Mouse (Mus musculus): Measurements from ENCODE around the gene Gm43517.

Gene Gm43517

DNA sequence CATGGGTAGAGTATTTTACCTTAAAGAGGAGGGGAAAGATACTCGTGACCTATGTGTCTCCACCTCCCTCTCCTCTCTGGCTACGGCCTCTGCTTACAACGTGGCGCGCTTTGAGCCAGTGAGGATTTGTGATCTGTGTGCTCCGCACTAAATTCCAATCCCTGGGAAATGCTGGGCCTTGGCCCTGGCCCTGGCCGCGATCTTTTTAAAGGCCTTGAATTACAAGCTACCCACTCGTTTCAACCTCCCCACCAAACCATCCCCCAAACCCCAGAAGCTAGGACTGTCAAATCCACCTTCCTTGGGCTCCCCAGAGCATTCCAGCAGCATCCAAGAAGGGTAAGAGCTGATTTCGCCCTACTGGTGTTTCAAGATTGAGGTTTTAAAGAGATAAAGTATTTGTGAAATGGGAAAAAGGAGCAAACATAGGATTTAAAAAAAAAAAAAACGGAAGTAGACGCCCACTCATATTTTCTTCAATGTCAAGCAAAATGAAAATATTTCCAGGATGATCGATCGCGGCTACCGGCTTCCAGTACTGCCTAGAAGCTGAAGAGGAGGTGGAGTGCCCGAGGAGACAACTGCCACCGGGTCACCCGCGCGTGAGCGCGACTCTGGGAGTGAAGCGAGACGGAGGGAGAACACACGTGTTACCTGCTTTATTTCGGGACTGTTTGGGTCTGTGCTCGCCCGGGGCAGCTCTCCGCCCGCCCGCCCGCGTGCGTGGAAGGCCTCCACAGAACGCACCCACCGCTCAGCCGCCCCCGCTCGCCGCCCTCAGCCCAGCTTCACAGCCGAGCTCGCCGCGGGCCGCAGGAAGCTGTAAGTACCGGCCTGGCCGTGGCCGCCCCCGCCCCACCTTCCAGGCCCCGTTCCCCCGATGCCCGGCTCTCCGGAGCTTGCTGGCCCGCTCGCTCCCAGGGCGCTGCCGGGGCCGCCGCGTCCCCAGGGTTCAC is 2.1 kb upstream of the Gm43517 start, which contains the start of gene Foxg1:
Gene Foxg1 (plus strand): TSS at position 96 of the 956 bp plus-strand sequence.
- in situ Hi-C loops (cut with MboI; ENCODE audit: low pct_unique_long_range_greater_than_20kb in 1 of 2, low sequenced_read_pairs in 2 of 2, unreplicated experiment in 1 of 2), result loop anchor here in 1 of 2 experiments (25.0 kb wide), 1 partner anchor 1579 kb away; no protein-coding TSS in a partner anchor

GRCm38 (mm10) chr12:49383521-49384133 is 1.3 kb upstream of the Gm43517 start:
- in situ Hi-C loops (cut with MboI; ENCODE audit: low pct_unique_long_range_greater_than_20kb in 1 of 2, low sequenced_read_pairs in 2 of 2, unreplicated experiment in 1 of 2), result loop anchor here in 1 of 2 experiments (25.0 kb wide), 1 partner anchor 1579 kb away; no protein-coding TSS in a partner anchor

DNA sequence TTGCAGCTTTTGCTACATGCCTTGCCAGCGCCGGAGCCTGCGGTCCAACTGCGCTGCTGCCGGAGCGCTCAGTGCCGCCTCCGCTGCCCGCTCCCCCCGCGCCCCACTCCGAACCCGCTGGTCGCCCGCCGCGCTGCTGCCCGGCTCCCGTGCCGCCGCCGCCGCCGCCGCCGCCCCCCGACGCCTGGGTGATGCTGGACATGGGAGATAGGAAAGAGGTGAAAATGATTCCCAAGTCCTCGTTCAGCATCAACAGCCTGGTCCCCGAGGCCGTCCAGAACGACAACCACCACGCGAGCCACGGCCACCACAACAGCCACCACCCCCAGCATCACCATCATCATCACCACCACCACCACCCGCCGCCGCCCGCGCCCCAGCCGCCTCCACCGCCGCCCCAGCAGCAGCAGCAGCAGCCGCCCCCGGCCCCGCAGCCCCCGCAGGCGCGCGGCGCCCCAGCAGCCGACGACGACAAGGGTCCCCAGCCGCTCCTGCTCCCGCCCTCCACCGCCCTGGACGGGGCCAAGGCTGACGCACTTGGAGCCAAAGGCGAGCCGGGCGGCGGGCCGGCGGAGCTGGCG is 589 bp upstream of the Gm43517 start:
- in situ Hi-C loops (cut with MboI; ENCODE audit: low pct_unique_long_range_greater_than_20kb in 1 of 2, low sequenced_read_pairs in 2 of 2, unreplicated experiment in 1 of 2), result loop anchor here in 1 of 2 experiments (25.0 kb wide), 1 partner anchor 1578 kb away; no protein-coding TSS in a partner anchor

- in situ Hi-C loops (cut with MboI; ENCODE audit: low pct_unique_long_range_greater_than_20kb in 1 of 2, low sequenced_read_pairs in 2 of 2, unreplicated experiment in 1 of 2), result loop anchor here in 1 of 2 experiments (25.0 kb wide), 1 partner anchor 1577 kb away; no protein-coding TSS in a partner anchor
Observed at GRCm38 (mm10) chr12:49385631-49385990, 637 bp downstream of the Gm43517 start.

- in situ Hi-C loops (cut with MboI; ENCODE audit: low pct_unique_long_range_greater_than_20kb in 1 of 2, low sequenced_read_pairs in 2 of 2, unreplicated experiment in 1 of 2), result loop anchor here in 1 of 2 experiments (25.0 kb wide), 1 partner anchor 1576 kb away; no protein-coding TSS in a partner anchor
Observed at GRCm38 (mm10) chr12:49386081-49386805, 1.3 kb downstream of the Gm43517 start.

DNA sequence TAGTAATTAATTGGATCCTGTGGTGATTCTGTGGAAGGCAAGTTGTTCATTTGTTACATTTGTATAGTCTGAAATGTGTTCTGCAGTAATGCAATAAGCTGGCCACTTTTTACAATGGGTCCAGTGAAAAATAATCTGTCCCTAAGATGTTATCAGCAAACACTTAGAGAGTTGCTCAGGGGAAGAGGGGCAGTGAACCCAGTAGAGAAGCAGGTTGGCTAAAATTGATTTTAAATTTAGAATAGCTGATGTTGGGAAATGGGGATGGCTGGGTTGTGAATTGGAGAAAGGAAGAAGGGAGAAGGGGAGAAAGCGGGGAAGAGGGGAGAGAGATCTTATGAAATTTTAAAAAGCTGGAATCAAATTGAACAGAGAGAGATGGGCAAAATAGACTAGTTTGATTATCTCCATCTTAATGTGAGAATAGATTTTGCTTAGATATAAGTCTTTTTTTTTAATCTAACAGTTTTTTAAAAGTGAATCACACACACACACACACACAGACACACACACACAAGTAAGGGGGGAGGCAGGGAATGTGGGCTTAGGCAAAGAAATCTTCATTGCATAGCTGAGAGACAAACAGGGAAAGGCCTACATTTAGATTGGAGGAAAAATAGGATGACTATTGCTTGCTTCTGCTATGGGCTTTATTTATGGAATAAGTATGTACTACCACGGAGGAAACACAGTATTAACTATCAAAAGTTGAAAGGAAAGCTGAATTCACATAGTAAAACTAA is 3.1 kb downstream of the Gm43517 start:
- in situ Hi-C loops (cut with MboI; ENCODE audit: low pct_unique_long_range_greater_than_20kb in 1 of 2, low sequenced_read_pairs in 2 of 2, unreplicated experiment in 1 of 2), result loop anchor here in 1 of 2 experiments (25.0 kb wide), 1 partner anchor 1574 kb away; no protein-coding TSS in a partner anchor

- in situ Hi-C loops (cut with MboI; ENCODE audit: low pct_unique_long_range_greater_than_20kb in 1 of 2, low sequenced_read_pairs in 2 of 2, unreplicated experiment in 1 of 2), result loop anchor here in 1 of 2 experiments (25.0 kb wide), 1 partner anchor 1573 kb away; no protein-coding TSS in a partner anchor
Observed at GRCm38 (mm10) chr12:49389666-49390065, 4.7 kb downstream of the Gm43517 start.

- in situ Hi-C loops (cut with MboI; ENCODE audit: low pct_unique_long_range_greater_than_20kb in 1 of 2, low sequenced_read_pairs in 2 of 2, unreplicated experiment in 1 of 2), result loop anchor here in 1 of 2 experiments (25.0 kb wide), 1 partner anchor 1572 kb away; no protein-coding TSS in a partner anchor
Observed at GRCm38 (mm10) chr12:49390257-49390656, 5.3 kb downstream of the Gm43517 start.

DNA sequence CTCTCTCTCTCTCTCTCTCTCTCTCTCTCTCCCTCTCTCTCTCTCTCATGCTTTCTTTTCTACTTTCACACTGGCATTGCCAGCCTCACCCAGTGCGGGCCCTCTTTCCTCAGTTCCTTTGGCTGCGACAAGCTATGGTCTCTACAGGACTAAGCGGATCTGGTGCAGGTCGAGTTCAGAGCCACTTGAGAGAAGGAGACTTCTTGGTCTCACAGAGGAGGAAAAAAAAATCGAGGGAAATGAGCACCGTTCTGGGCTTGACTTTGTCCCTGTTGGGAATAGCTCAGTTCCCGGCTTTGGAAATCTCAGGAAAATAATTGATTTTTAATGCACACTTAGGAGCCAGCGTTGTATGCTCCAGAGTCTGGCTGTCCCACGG is 5.9 kb downstream of the Gm43517 start:
- in situ Hi-C loops (cut with MboI; ENCODE audit: low pct_unique_long_range_greater_than_20kb in 1 of 2, low sequenced_read_pairs in 2 of 2, unreplicated experiment in 1 of 2), result loop anchor here in 1 of 2 experiments (25.0 kb wide), 1 partner anchor 1571 kb away; no protein-coding TSS in a partner anchor

- in situ Hi-C loops (cut with MboI; ENCODE audit: low pct_unique_long_range_greater_than_20kb in 1 of 2, low sequenced_read_pairs in 2 of 2, unreplicated experiment in 1 of 2), result loop anchor here in 1 of 2 experiments (25.0 kb wide), 1 partner anchor 1571 kb away; no protein-coding TSS in a partner anchor
Observed at GRCm38 (mm10) chr12:49391305-49392040, 6.5 kb downstream of the Gm43517 start.

GRCm38 (mm10) chr12:49392041-49392390 is 7.0 kb downstream of the Gm43517 start:
- in situ Hi-C loops (cut with MboI; ENCODE audit: low pct_unique_long_range_greater_than_20kb in 1 of 2, low sequenced_read_pairs in 2 of 2, unreplicated experiment in 1 of 2), result loop anchor here in 1 of 2 experiments (25.0 kb wide), 1 partner anchor 1570 kb away; no protein-coding TSS in a partner anchor

GRCm38 (mm10) chr12:49392876-49393275 is 7.9 kb downstream of the Gm43517 start:
- in situ Hi-C loops (cut with MboI; ENCODE audit: low pct_unique_long_range_greater_than_20kb in 1 of 2, low sequenced_read_pairs in 2 of 2, unreplicated experiment in 1 of 2), result loop anchor here in 1 of 2 experiments (25.0 kb wide), 1 partner anchor 1569 kb away; no protein-coding TSS in a partner anchor

DNA sequence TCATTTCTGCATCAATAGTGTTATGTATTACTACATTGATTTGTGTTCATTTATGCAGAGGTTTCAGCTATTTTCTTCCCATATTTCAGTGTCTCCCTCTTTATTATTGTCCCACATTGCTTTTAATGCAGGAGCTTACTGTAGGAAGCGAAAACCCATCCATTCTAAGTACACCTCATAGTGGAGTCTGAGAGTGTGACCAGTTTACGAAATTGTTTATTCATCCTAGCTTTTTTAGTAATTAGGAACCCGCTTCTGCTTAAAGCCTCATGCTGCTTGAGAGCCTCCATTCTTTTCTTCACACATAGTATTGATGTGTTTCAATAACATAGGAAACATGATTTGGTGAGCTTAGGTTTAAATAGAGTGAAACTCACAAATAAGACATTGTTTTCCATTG is 8.7 kb downstream of the Gm43517 start:
- in situ Hi-C loops (cut with MboI; ENCODE audit: low pct_unique_long_range_greater_than_20kb in 1 of 2, low sequenced_read_pairs in 2 of 2, unreplicated experiment in 1 of 2), result loop anchor here in 1 of 2 experiments (25.0 kb wide), 1 partner anchor 1569 kb away; no protein-coding TSS in a partner anchor

GRCm38 (mm10) chr12:49394181-49394580 is 9.2 kb downstream of the Gm43517 start:
- in situ Hi-C loops (cut with MboI; ENCODE audit: low pct_unique_long_range_greater_than_20kb in 1 of 2, low sequenced_read_pairs in 2 of 2, unreplicated experiment in 1 of 2), result loop anchor here in 1 of 2 experiments (25.0 kb wide), 1 partner anchor 1568 kb away; no protein-coding TSS in a partner anchor

- in situ Hi-C loops (cut with MboI; ENCODE audit: low pct_unique_long_range_greater_than_20kb in 1 of 2, low sequenced_read_pairs in 2 of 2, unreplicated experiment in 1 of 2), result loop anchor here in 1 of 2 experiments (25.0 kb wide), 1 partner anchor 1567 kb away; no protein-coding TSS in a partner anchor
Observed at GRCm38 (mm10) chr12:49394836-49395235, 9.9 kb downstream of the Gm43517 start.

DNA sequence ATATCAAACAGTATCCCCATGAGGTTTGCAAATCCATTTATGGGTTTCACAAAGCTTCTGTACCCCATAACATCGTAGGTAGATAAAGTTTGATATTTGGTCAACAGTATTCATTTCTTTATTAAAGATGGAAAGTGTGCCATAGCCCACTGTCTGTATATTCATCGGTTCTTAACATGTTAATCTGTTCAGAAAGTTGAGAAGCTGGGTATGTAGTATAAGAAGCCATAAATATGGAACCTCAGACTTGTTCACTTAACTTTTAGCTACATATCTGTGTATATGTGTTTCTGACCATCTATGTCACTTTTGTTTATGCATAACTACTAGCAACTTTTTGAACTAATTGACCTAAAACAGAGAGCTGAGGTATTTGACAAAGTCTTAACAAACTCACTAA is 11.0 kb downstream of the Gm43517 start:
- in situ Hi-C loops (cut with MboI; ENCODE audit: low pct_unique_long_range_greater_than_20kb in 1 of 2, low sequenced_read_pairs in 2 of 2, unreplicated experiment in 1 of 2), result loop anchor here in 1 of 2 experiments (25.0 kb wide), 1 partner anchor 1566 kb away; no protein-coding TSS in a partner anchor

Measured in mouse embryonic stem cell (cell line).